Mouse (Mus musculus) thymus, adult 18-20 months (tissue): ENCODE results near the gene Hnrnpul2.
"Not testable (repeated sequence)": the region's sequence is repeated elsewhere in the genome, so short reads cannot be mapped to it uniquely, and the experiment has no call there.

Experiments
- DNase-seq, 2 experiments: peaks; one replicate each; pipeline ENCODE4 v3.0.0; 2022; ENCODE audit warnings: mixed read lengths in 2 of 2

The Hnrnpul2 gene

GRCm38 (mm10) chr19:8818801-8819595, 812 bp upstream of the Hnrnpul2 start, which contains the start of gene Ttc9c:
Gene Ttc9c (minus strand): TSS chr19:8819333.
- peak; percentile 89 to 95 for DNase-seq

- DNase-seq = peak in 1 of 2 experiments; percentile 57
These were observed 680 bp downstream of the Hnrnpul2 start for GRCm38 (mm10) chr19:8820424-8820956.

GRCm38 (mm10) chr19:8821146-8821545, 1.3 kb downstream of the Hnrnpul2 start:
- DNase-seq = no peak

- DNase-seq = no peak
These were observed 2.9 kb downstream of the Hnrnpul2 start for GRCm38 (mm10) chr19:8822696-8823095.

GRCm38 (mm10) chr19:8829660-8830059, 9.8 kb downstream of the Hnrnpul2 start, which contains the start of gene AC129217.1:
Gene AC129217.1 (plus strand): TSS chr19:8829773.
- DNase-seq = no peak

GRCm38 (mm10) chr19:8830664-8831063, 10.9 kb downstream of the Hnrnpul2 start:
- no peak for DNase-seq

GRCm38 (mm10) chr19:8831262-8831661, 11.5 kb downstream of the Hnrnpul2 start:
- DNase-seq = no peak

GRCm38 (mm10) chr19:8832971-8833370, 13.2 kb downstream of the Hnrnpul2 start:
- no peak for DNase-seq

- not testable (repeated sequence) for DNase-seq
These were observed 16.5 kb downstream of the Hnrnpul2 start for GRCm38 (mm10) chr19:8836327-8836726.

GRCm38 (mm10) chr19:8837251-8837791, 17.5 kb downstream of the Hnrnpul2 start, which contains the start of gene Bscl2:
Gene Bscl2 (plus strand): TSS chr19:8837467.
- peak; percentile 57 to 74 for DNase-seq

GRCm38 (mm10) chr19:8838041-8838730, 18.4 kb downstream of the Hnrnpul2 start:
- peak in 1 of 2 experiments; percentile 24 for DNase-seq

GRCm38 (mm10) chr19:8839103-8839907, 19.5 kb downstream of the Hnrnpul2 start, which contains the start of gene Gng3:
Gene Gng3 (minus strand): TSS chr19:8839194.
- DNase-seq = no peak

- peak; percentile 54 to 55 for DNase-seq
These were observed 20.3 kb downstream of the Hnrnpul2 start for GRCm38 (mm10) chr19:8839908-8840791.

- DNase-seq = no peak
These were observed 21.2 kb downstream of the Hnrnpul2 start for GRCm38 (mm10) chr19:8841012-8841411.

- no peak for DNase-seq
These were observed 23.2 kb downstream of the Hnrnpul2 start for GRCm38 (mm10) chr19:8842961-8843360.

GRCm38 (mm10) chr19:8844371-8845129, 24.7 kb downstream of the Hnrnpul2 start:
- peak; percentile 18 to 45 for DNase-seq

- DNase-seq = no peak
These were observed 28.5 kb downstream of the Hnrnpul2 start for GRCm38 (mm10) chr19:8848356-8848755.

- DNase-seq = no peak
These were observed 30.6 kb downstream of the Hnrnpul2 start, which contains the start of gene Lrrn4cl for GRCm38 (mm10) chr19:8850402-8850901. Gene Lrrn4cl (plus strand): TSS chr19:8850768.

GRCm38 (mm10) chr19:8851639-8852038, 31.8 kb downstream of the Hnrnpul2 start:
- no peak for DNase-seq
